In the genomic region with DNA sequence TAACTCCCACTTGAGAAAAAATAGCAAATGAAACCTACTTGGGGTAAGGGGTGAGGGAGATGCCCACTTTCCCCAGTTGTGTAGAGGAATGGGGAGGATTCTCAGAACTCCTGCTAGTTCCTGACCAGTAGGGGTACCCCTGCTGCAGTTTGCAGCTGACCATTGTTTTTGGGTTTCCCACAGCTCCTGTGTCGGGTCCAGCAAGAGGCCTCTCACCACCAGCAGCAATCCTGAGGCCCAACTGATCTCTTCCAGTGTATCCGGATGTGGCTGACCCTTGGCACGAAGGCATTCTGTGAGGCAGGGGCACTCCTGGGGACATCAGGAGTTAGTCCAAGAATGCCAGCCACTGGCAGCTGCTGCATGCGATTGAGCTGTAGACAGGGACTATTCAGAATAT, we compare ENCODE assay signal across 10 mouse cellular contexts. TPM values are rescaled to one million over a fixed set of nuclear protein-coding genes. Genes with fewer than 3 reads are reported as not detected.
A peak's percentile ranks its signal among the peaks of the same experiment; 100 is the strongest.
DNase-seq lines count a peak whose midpoint lies in the region; ATAC-seq and TF ChIP-seq lines count a peak whose summit lies in the region.
"Had no signal": no experiment of that assay in that cellular context is flagged by ENCODE, and none has a peak within 500 bp of the region (broad histone marks: within the 10 kb centered on the region; RNA-seq: fewer than 3 reads in every experiment).

No protein-coding gene starts in this region.

- peaks cover 17% of the 10 kb centered on the region for H3K4me1 ChIP-seq in kidney, embryonic 14.5 days (ENCODE audit: control insufficient read depth, insufficient read depth, low read length)
- H3K4me1 ChIP-seq in forebrain, embryonic 16.5 days (replicated peaks; ENCODE audit: control insufficient read depth, insufficient read depth, low read length), result peaks cover 14% of the 10 kb centered on the region
- peaks cover 19% of the 10 kb centered on the region for H3K4me1 ChIP-seq in midbrain, embryonic 13.5 days (replicated peaks)

- peak overlapping the region; percentile 47; the same call in 1 of the 2 replicates for H3K4me3 ChIP-seq in kidney, embryonic 14.5 days (ENCODE audit: low read length)
- peak overlapping the region; percentile 56 for H3K4me3 ChIP-seq in forebrain, embryonic 16.5 days (replicated peaks; ENCODE audit: low read length)
- peak overlapping the region; percentile 63 for H3K4me3 ChIP-seq in midbrain, embryonic 13.5 days (replicated peaks)

- TF ChIP-seq POLR2A in brain, embryonic 14.5 days (IDR thresholded peaks at IDR 0.05; ENCODE audit: borderline replicate concordance, extremely low read depth, insufficient read depth, insufficient read length, poor library complexity, severe bottlenecking), result no peak

- H3K27me3 ChIP-seq in kidney, embryonic 14.5 days (ENCODE audit: control insufficient read depth, insufficient read depth, low read length), result no peaks in the 10 kb centered on the region
- no peaks in the 10 kb centered on the region for H3K27me3 ChIP-seq in forebrain, embryonic 16.5 days (replicated peaks; ENCODE audit: control insufficient read depth, insufficient read depth, low read length)
- H3K27me3 ChIP-seq in midbrain, embryonic 13.5 days, result no peaks in the 10 kb centered on the region

- peaks cover 8% of the 10 kb centered on the region; the same call in 1 of the 2 replicates for H3K36me3 ChIP-seq in kidney, embryonic 14.5 days (ENCODE audit: control insufficient read depth, insufficient read depth, low read length)
- H3K36me3 ChIP-seq in forebrain, embryonic 16.5 days (ENCODE audit: control insufficient read depth, insufficient read depth), result peaks cover 3% of the 10 kb centered on the region; the same call in 1 of the 2 replicates
- peaks cover 10% of the 10 kb centered on the region for H3K36me3 ChIP-seq in midbrain, embryonic 13.5 days

- WGBS in kidney, embryonic 14.5 days, result 56% methylated on average over 4 of the region's 4 CpGs
- WGBS in forebrain, embryonic 16.5 days, result 16% methylated on average over 4 of the region's 4 CpGs
- WGBS in midbrain, embryonic 13.5 days, result 30% methylated on average over 4 of the region's 4 CpGs

- H3K27ac ChIP-seq in kidney, embryonic 14.5 days (ENCODE audit: low read depth, low read length), result no peak overlapping the region
- H3K27ac ChIP-seq in forebrain, embryonic 16.5 days (ENCODE audit: low read length), result no peak overlapping the region; the same call in 1 of the 2 replicates
- peak overlapping the region; percentile 95 for H3K27ac ChIP-seq in midbrain, embryonic 13.5 days

- no peak overlapping the region for H3K9ac ChIP-seq in kidney, embryonic 14.5 days (ENCODE audit: low read depth, low read length)
- H3K9ac ChIP-seq in forebrain, embryonic 16.5 days (replicated peaks; ENCODE audit: low read depth, low read length), result peak overlapping the region; percentile 39; the same call in 1 of the 2 replicates
- peak overlapping the region; percentile 76 for H3K9ac ChIP-seq in midbrain, embryonic 13.5 days (replicated peaks)

- peak overlapping the region; percentile 46 for H3K4me2 ChIP-seq in kidney, embryonic 14.5 days (replicated peaks; ENCODE audit: low read depth, low read length)
- peak overlapping the region; percentile 62 for H3K4me2 ChIP-seq in forebrain, embryonic 16.5 days (ENCODE audit: low read length)
- peak overlapping the region; percentile 63 for H3K4me2 ChIP-seq in midbrain, embryonic 13.5 days (replicated peaks)

- no peak for DNase-seq in kidney, postnatal 36 days
- peak; percentile 44 for DNase-seq in brain, embryonic 14.5 days (ENCODE audit: low read depth)
- no peak for DNase-seq in adrenal gland, postnatal 10 days
- no peak for DNase-seq in B cell, adult 2 months
- DNase-seq: thymus, postnatal 4 days had no signal

- H3K9me3 ChIP-seq in kidney, embryonic 14.5 days (ENCODE audit: control insufficient read depth, low read length), result no peaks in the 10 kb centered on the region
- H3K9me3 ChIP-seq in forebrain, embryonic 16.5 days (ENCODE audit: control insufficient read depth, low read length), result no peaks in the 10 kb centered on the region
- no peaks in the 10 kb centered on the region for H3K9me3 ChIP-seq in midbrain, embryonic 13.5 days
- H3K9me3 ChIP-seq: G1E had no signal

- TF ChIP-seq CTCF in brain, embryonic 14.5 days (IDR thresholded peaks at IDR 0.05; ENCODE audit: borderline replicate concordance, extremely low read depth, insufficient read depth, insufficient read length), result peak; percentile 21; the same call in 1 of the 2 replicates

- no peak for ATAC-seq in kidney, embryonic 14.5 days (ENCODE audit: low FRiP score, low TSS enrichment)
- ATAC-seq in forebrain, embryonic 16.5 days, result no peak
- no peak for ATAC-seq in midbrain, embryonic 13.5 days
- no peak for ATAC-seq in monocyte, adult 5-6 weeks (replicated peaks; ENCODE audit: insufficient number of reproducible peaks, low FRiP score, low TSS enrichment, poor library complexity, severe bottlenecking)

RNA-seq across cellular contexts. Expression of gene B230217C12Rik, which starts 1.4 kb away (rescaled TPM):
- 8.6 and 11.3 TPM in 2 replicates for polyA plus RNA-seq in kidney, embryonic 14.5 days (2014; fragmentation: Nextera tagmentation; extraction: Ambion mirVana)
- 26.7 and 27.3 TPM in 2 replicates for polyA plus RNA-seq in brain, embryonic 14.5 days (2012; rRNA removed)
- polyA plus RNA-seq in forebrain, embryonic 16.5 days (2015; fragmentation: Nextera tagmentation; extraction: Ambion mirVana), result 21.1 and 24.1 TPM in 2 replicates
- polyA plus RNA-seq in midbrain, embryonic 13.5 days (2015; fragmentation: Nextera tagmentation; extraction: Ambion mirVana), result 23.2 and 24.8 TPM in 2 replicates
- total RNA-seq in adrenal gland, postnatal 10 days (2021), result 1 to 10 TPM; 2.0 to 3.1 TPM
- 0.96 to 3.0 TPM in 2 of 3 replicates, not detected in the other for total RNA-seq in monocyte, adult 5-6 weeks (2017)
- polyA plus RNA-seq: G1E had no signal

RNA-seq across cellular contexts. Expression of gene Fbxo47, which starts 42.0 kb away (rescaled TPM):
- polyA plus RNA-seq in kidney, embryonic 14.5 days (2014; fragmentation: Nextera tagmentation; extraction: Ambion mirVana), result 0.33 and 0.47 TPM in 2 replicates
- 0.88 and 0.90 TPM in 2 replicates for polyA plus RNA-seq in brain, embryonic 14.5 days (2012; rRNA removed)
- polyA plus RNA-seq in forebrain, embryonic 16.5 days (2015; fragmentation: Nextera tagmentation; extraction: Ambion mirVana), result 0.63 and 0.68 TPM in 2 replicates
- polyA plus RNA-seq in midbrain, embryonic 13.5 days (2015; fragmentation: Nextera tagmentation; extraction: Ambion mirVana), result 0.59 and 0.74 TPM in 2 replicates
- 1 to 10 TPM in 1 of 2 experiments, under 1 TPM in 1; 0.69 to 1.3 TPM for total RNA-seq in adrenal gland, postnatal 10 days (2021)
- total RNA-seq in monocyte, adult 5-6 weeks (2017), result 0.53 to 2.1 TPM (median 1.5 TPM) in 3 replicates
- polyA plus RNA-seq: G1E had no signal

RNA-seq across cellular contexts. Expression of gene Lasp1, which starts 43.2 kb away (rescaled TPM):
- polyA plus RNA-seq in kidney, embryonic 14.5 days (2014; fragmentation: Nextera tagmentation; extraction: Ambion mirVana), result 46.9 and 57.2 TPM in 2 replicates
- 91.7 and 139 TPM in 2 replicates for polyA plus RNA-seq in brain, embryonic 14.5 days (2012; rRNA removed)
- 140 and 159 TPM in 2 replicates for polyA plus RNA-seq in forebrain, embryonic 16.5 days (2015; fragmentation: Nextera tagmentation; extraction: Ambion mirVana)
- 136 and 137 TPM in 2 replicates for polyA plus RNA-seq in midbrain, embryonic 13.5 days (2015; fragmentation: Nextera tagmentation; extraction: Ambion mirVana)
- total RNA-seq in adrenal gland, postnatal 10 days (2021), result 100 to 1,000 TPM; 107 to 122 TPM
- 199 to 392 TPM (median 246 TPM) in 3 replicates for total RNA-seq in monocyte, adult 5-6 weeks (2017)

RNA-seq across cellular contexts. Expression of gene Rpl23, which starts 59.8 kb away (rescaled TPM):
- 695 and 947 TPM in 2 replicates for polyA plus RNA-seq in kidney, embryonic 14.5 days (2014; fragmentation: Nextera tagmentation; extraction: Ambion mirVana)
- 396 and 444 TPM in 2 replicates for polyA plus RNA-seq in brain, embryonic 14.5 days (2012; rRNA removed)
- polyA plus RNA-seq in forebrain, embryonic 16.5 days (2015; fragmentation: Nextera tagmentation; extraction: Ambion mirVana), result 298 and 306 TPM in 2 replicates
- 363 and 377 TPM in 2 replicates for polyA plus RNA-seq in midbrain, embryonic 13.5 days (2015; fragmentation: Nextera tagmentation; extraction: Ambion mirVana)
- 100 to 1,000 TPM; 958 to 975 TPM for total RNA-seq in adrenal gland, postnatal 10 days (2021)
- total RNA-seq in monocyte, adult 5-6 weeks (2017), result 1,225 to 1,795 TPM (median 1,736 TPM) in 3 replicates
